8 mouse cellular contexts compared by ENCODE assay signal in the genomic region with DNA sequence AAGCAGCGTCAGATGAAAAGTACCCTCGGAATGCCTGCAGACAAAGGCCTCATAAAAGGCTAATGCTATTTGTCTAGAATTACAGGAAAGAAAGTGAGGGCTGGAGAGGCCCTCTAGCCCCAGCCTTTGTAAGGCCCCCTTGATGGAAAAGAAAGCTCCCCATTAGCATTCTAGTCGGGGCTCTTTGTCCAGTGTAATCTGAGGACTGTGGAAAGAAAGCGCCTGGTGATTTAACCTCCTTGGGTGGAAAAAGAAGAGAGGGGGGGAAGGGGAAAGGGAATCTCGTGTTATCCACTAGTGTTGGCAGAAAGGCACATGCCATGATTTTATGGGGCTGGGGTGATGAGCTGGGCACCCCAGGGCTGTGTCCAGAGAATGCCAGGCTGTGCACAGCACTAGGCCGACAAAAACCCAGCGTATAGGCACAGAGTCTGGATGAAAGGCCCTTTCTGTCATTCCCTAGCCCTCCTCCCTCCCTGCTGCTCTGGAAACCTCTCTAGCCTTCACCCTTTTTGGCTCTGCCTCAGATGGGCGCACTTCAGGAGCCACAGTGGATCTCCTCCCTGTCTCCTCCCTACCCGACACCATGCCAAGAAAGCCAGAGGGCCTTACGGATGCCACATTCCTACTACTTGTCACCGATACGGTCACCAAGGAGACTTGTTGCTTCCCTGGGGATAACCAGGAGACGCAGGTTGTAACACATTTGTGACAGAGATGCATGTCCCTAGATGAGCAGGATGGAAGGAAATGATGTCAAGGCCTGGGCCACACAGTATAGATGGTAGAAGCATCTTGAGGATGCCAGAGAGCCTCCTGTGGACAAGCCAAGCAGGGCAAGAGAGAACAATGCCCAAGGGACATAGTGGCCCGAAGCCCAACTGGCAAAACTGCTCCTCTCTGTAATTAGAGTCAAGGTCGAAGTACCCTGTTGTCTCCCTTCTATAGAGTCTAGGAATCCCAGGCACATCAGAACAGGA.
DNase-seq lines count a peak whose midpoint lies in the region; ATAC-seq and TF ChIP-seq lines count a peak whose summit lies in the region.

No protein-coding gene starts in this region.

- no peaks in the 10 kb centered on the region for H3K27me3 ChIP-seq in forebrain, embryonic 14.5 days (replicated peaks; ENCODE audit: control insufficient read depth, insufficient read depth, low read length)
- peaks cover 25% of the 10 kb centered on the region for H3K27me3 ChIP-seq in midbrain, embryonic 12.5 days

- no peak for DNase-seq in left cerebral cortex, adult 2 months (ENCODE audit: extremely low spot score in 1 of 2, low spot score in 2 of 2)
- DNase-seq in left cerebral cortex, adult 9 months (ENCODE audit: low spot score in 2 of 2) = no peak
- DNase-seq in forebrain, embryonic 14.5 days (ENCODE audit: low spot score) = peak; percentile 93
- DNase-seq in urinary bladder, adult 2 months (ENCODE audit: low spot score) = no peak
- no peak for DNase-seq in spleen, adult 12 weeks (ENCODE audit: low spot score)
- no peak for DNase-seq in kidney, adult 8-10 months

- H3K4me3 ChIP-seq in left cerebral cortex, adult 2 months = no peak overlapping the region
- H3K4me3 ChIP-seq in brown adipose tissue, adult 24 weeks (ENCODE audit: insufficient read depth, low read depth, low read length) = no peak overlapping the region
- H3K4me3 ChIP-seq in forebrain, embryonic 14.5 days (ENCODE audit: low read depth, low read length) = no peak overlapping the region
- H3K4me3 ChIP-seq in midbrain, embryonic 12.5 days = no peak overlapping the region

- no peak for TF ChIP-seq CTCF in left cerebral cortex, adult 2 months (IDR thresholded peaks at IDR 0.05)

- H3K4me1 ChIP-seq in brown adipose tissue, adult 24 weeks (ENCODE audit: control insufficient read depth, insufficient read depth, insufficient read length, low read length) = peaks cover 9% of the 10 kb centered on the region
- H3K4me1 ChIP-seq in forebrain, embryonic 14.5 days (ENCODE audit: control insufficient read depth, insufficient read depth, low read length) = peaks cover 27% of the 10 kb centered on the region
- peaks cover 63% of the 10 kb centered on the region for H3K4me1 ChIP-seq in midbrain, embryonic 12.5 days

- peak overlapping the region; percentile 18; the same call in 1 of the 2 replicates for H3K4me2 ChIP-seq in forebrain, embryonic 14.5 days (ENCODE audit: low read length)
- H3K4me2 ChIP-seq in midbrain, embryonic 12.5 days (replicated peaks) = peak overlapping the region; percentile 31

- intact Hi-C loops in left cerebral cortex, adult 2 months (cut with DNase I) = no loop called here

- H3K27ac ChIP-seq in left cerebral cortex, adult 2 months = peak overlapping the region; percentile 80
- peak overlapping the region; percentile 81 for H3K27ac ChIP-seq in brown adipose tissue, adult 24 weeks (replicated peaks; ENCODE audit: low read depth, low read length)
- H3K27ac ChIP-seq in forebrain, embryonic 14.5 days (ENCODE audit: low read depth, low read length) = peak overlapping the region; percentile 88
- H3K27ac ChIP-seq in midbrain, embryonic 12.5 days (replicated peaks) = peak overlapping the region; percentile 92

- no peaks in the 10 kb centered on the region for H3K36me3 ChIP-seq in forebrain, embryonic 14.5 days (ENCODE audit: control insufficient read depth, insufficient read depth, low read length)
- H3K36me3 ChIP-seq in midbrain, embryonic 12.5 days = 0 out of 2 replicates have a peak, but pooled peaks cover 4% of the 10 kb centered on the region

- no peaks in the 10 kb centered on the region for H3K9me3 ChIP-seq in forebrain, embryonic 14.5 days (replicated peaks; ENCODE audit: control insufficient read depth, low read length)
- H3K9me3 ChIP-seq in midbrain, embryonic 12.5 days = no peaks in the 10 kb centered on the region

- ATAC-seq in forebrain, embryonic 14.5 days = peak; percentile 93
- peak; percentile 93 for ATAC-seq in midbrain, embryonic 12.5 days (ENCODE audit: low FRiP score, low read depth)

- H3K9ac ChIP-seq in forebrain, embryonic 14.5 days (ENCODE audit: low read length) = peak overlapping the region; percentile 35; the same call in 1 of the 2 replicates
- peak overlapping the region; percentile 3 for H3K9ac ChIP-seq in midbrain, embryonic 12.5 days (replicated peaks)

- 6% methylated on average over 15 of the region's 15 CpGs for WGBS in forebrain, embryonic 14.5 days
- WGBS in midbrain, embryonic 12.5 days = 11% methylated on average over 15 of the region's 15 CpGs
